Mouse (Mus musculus) monocyte, adult 5-6 weeks (primary cell): Measurements from ENCODE around the gene Gpatch1. TPM values are rescaled to one million over a fixed set of nuclear protein-coding genes. Genes with fewer than 3 reads are reported as not detected.
"Not testable (repeated sequence)": the region's sequence is repeated elsewhere in the genome, so short reads cannot be mapped to it uniquely, and the experiment has no call there.

Experiments
- ATAC-seq: fragments of 153-309, 156-312 bp; replicated peaks from 2 replicates; pipeline ENCODE4 v1.8.0; 2017; ENCODE audit warnings: mild to moderate bottlenecking; ENCODE audit not compliant: low TSS enrichment, insufficient number of reproducible peaks, severe bottlenecking, poor library complexity, low FRiP score
- total RNA-seq: library from RNA; stranded (forward); fragments of 200-1000, 200-491, 200-594 nt; gene quantifications from 3 replicates; pipeline ENCODE4 v1.2.3, GENCODE M21; 2017

Gpatch1 gene
- total RNA-seq, 1 experiment from 2014 or later = 10.4 TPM

DNA sequence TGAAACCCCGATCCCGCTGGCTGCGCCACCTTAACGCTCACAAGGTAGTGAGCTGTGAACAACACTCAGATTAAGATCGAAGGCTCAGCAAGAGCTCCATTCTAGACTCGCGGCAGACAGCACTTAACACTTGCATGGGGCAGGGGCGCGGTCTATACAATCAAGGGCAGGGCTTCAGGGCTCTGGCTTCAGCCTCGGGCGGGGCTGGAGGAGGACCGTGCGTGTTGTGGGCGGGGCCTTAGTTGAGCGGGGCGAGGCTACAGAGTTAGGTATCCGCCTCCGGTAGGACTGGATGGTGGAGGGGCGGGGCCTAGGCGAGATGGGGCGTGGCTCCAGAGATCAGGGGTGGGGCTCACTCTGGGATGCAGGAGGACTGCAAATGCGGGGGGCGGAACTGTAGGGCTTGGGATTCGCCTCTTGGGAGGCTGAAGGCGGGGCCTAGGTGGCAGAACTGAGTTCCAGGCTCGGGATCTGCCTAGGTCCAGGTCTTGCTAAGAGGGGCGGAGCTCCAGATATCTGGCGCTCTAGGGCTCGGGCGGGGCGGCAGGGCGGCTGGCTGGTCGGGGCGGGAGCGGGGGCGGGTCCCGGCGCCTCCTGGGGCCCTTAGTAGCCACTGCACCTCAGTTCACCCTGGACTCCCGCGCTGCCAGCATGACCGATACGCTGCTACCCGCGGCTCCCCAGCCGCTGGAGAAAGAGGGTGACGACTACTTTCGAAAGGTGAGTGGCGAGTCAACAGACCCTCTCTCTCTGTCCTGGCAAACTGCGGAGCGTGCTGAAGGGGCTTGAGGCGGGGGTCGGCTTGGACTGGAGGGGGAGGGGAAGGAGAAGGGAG, 15.7 kb upstream of the Gpatch1 start, which contains the start of gene Rhpn2:
Rhpn2 (plus strand) TSS at position 479 of the 835 bp plus-strand sequence.
- peak; percentile 94 for ATAC-seq

DNA sequence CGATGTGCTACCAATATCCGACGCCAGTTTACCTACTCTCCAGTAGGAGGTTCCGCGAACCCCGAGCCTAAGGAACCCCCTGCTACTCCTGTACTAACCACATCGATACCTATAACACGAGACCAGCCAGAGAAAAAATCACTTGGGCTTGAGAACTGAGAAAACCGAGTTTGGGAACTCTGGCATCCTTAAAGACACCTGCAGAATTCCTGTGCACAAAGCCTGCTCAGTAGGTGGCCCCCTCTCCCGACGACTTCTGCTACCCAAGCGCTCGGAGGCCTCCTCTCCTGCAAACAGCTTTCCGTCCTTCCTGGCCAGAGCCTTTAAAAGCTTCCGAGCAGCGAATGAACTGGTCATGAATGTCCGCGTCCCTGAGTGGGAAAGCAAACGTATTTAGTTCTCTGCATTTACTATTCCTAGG, 15.0 kb upstream of the Gpatch1 start:
- ATAC-seq = no peak

GRCm38 (mm10) chr7:35331590-35331989, 13.3 kb upstream of the Gpatch1 start:
- no peak for ATAC-seq

GRCm38 (mm10) chr7:35322732-35323420, 4.6 kb upstream of the Gpatch1 start:
- no peak for ATAC-seq

DNA sequence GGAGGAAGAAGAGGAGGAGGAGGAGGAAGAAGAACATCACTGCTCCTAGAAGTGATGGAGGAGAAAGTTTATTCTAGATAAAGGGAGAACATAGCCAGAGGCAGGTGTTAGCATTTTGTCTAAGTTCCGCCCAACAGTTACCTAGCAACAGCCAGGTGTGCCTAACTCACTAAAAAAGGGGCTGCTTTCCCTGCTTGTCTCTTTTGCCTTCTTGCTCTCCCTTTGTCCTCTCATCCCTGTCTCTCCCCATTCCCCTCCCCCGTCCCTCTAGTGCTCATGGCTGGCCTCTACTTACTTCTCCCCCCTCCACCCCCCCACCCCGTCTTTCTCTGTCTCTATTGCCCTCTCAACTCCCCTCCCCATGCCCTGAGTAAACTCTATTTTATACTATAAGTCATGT, 3.9 kb upstream of the Gpatch1 start:
- ATAC-seq = no peak

DNA sequence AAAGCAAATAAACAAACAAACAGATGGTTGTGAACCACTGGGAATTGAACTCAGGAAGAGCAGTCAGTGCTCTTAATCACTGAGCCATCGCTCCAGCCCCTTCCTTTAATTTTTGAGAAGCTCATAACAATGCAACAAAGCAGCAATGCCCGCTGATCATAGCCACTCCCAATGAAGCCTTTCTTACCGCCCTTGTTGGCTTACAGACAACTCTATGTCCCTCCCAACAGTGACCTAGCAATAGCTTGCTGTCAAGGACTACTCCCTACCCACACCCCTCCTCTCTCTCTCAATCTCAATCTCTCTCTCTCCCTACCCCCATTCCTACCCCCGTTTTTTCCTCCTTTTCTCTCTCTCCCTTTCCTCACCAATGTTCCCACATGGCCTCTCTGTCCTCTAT, 1.5 kb upstream of the Gpatch1 start:
- no peak for ATAC-seq

DNA sequence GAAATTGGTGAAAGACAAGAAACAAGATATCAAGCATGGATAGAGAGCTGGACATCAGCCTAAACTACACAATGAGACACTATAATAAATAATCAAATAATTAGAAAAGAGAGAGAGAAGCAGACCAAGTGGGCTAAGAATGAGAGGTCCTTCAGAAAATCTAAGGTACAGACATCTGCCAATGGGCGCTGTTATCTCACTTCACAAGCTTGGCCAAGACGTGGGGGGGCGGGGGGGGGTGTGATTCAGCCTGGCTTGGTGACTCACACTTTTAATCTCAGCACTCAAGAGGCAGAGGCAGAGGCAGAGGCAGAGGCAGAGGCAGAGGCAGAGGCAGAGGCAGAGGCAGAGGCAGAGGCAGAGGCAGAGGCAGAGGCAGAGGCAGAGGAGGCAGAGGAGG, 981 bp upstream of the Gpatch1 start:
- ATAC-seq = not testable (repeated sequence)

- no peak for ATAC-seq
These were observed 4.1 kb downstream of the Gpatch1 start for GRCm38 (mm10) chr7:35314156-35314555.

DNA sequence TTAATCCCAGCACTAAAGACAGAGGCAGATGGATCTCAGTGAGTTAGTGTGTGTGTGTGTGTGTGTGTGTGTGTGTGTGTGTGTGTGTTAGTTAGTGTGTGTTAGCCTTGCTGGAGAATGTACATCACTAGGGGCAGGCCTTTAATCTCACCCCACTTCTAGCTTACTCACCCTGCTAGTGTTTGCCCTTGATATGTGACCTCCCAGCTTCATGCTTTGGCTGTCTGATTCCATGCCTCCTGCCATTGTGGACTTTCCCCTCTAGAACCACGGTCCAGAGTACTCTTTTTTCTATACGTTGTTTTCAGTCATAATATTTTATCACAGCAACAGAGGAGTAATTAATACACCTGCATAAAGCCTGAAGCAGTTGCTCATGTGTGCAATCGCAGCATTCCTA, 7.0 kb downstream of the Gpatch1 start:
- ATAC-seq = no peak

GRCm38 (mm10) chr7:35300792-35301191, 17.4 kb downstream of the Gpatch1 start:
- ATAC-seq = no peak

DNA sequence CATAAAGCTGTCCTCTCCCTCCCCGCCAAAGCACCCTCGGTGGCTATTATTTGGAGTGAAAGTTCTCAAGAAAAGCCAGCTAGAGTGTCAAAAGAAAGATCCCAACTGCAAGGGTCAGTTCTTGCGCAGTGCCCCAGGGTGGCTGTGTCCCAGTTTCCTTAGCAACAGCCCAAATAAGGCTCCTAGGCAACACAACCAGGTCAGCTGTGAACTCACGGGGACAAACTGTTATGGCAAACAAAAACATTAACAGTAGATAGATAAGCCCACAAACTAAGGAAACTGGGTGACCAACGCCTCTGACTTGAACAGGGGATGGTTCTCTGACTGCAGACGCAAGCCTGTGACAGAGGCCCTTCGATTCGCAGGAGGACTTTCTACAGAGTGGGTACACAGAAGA, 18.6 kb downstream of the Gpatch1 start:
- ATAC-seq = no peak

- no peak for ATAC-seq
These were observed 20.4 kb downstream of the Gpatch1 start for GRCm38 (mm10) chr7:35297886-35298285.

GRCm38 (mm10) chr7:35295631-35296030, 22.6 kb downstream of the Gpatch1 start:
- ATAC-seq = 0 out of 2 replicates have a peak, but pooled peaks have one; percentile 27

GRCm38 (mm10) chr7:35293464-35293863, 24.8 kb downstream of the Gpatch1 start:
- no peak for ATAC-seq

DNA sequence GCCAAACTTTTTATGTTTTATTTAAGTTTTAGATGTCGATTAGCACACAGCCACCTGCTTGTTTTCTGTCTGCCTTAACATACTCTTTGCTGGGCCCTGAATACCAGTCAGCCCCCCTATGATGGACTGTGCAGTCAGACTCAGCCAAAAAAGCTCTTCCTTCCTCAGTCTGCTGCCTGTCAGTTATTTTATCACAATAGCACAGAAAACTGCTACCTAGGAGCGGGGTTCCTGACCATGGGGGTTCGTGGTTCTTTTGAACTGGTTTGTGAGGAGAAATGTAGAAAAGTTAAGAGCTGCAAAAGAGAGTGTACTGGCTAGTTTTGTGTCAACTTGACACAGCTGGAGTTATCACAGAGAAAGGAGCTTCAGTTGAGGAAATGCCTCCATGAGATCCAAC, 39.3 kb downstream of the Gpatch1 start:
- ATAC-seq = no peak

GRCm38 (mm10) chr7:35277433-35277832, 40.8 kb downstream of the Gpatch1 start:
- ATAC-seq = no peak

GRCm38 (mm10) chr7:35269443-35270024, 48.7 kb downstream of the Gpatch1 start:
- ATAC-seq = peak; percentile 54; the same call in 1 of the 2 replicates

GRCm38 (mm10) chr7:35267841-35268240, 50.4 kb downstream of the Gpatch1 start:
- ATAC-seq = no peak

DNA sequence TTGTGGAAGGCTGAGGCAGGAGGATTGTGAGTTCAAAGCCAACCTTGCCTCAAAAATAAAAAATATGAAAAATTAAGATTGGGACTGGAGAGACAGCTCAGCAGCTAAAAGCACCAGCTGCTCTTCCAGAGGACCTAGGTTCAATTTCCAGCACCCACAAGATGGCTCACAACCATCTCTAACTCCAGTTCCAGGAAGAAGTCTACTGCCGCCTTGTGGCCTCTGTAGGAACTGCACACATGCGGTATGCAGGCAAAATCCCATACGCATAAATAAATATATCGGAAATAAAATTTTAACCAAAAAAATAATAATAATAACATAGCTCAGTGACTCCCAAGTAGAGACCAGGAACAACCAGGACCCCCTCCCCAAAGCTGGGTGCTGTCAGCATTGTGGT, 51.6 kb downstream of the Gpatch1 start:
- no peak for ATAC-seq

DNA sequence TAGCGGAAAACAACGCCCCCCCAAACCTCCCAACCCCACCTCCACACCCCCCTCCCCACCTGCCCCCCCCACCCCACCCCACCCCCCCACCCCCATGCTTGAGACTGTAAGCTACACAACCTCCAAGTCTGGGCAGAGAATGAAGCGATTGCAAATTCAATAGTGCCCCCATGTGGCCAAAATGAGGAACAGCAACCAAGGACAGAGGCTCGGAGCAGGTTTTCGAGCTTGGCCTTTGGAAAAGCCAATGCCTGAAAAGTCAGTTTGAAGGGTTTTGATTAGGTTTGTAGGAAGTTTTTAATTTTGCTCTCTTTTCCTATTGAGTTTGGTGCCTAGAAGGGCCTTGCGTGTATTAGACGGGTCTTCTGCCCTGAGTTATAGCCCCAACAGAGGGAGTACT, 53.5 kb downstream of the Gpatch1 start:
- ATAC-seq = no peak
